Mouse (Mus musculus) gonadal fat pad, adult 2 months (tissue): ENCODE data around the gene Cdkn3. TPM values are rescaled to one million over a fixed set of nuclear protein-coding genes. Genes with fewer than 3 reads are reported as not detected.
"Not testable (repeated sequence)": the region's sequence is repeated elsewhere in the genome, so short reads cannot be mapped to it uniquely, and the experiment has no call there.

Source experiments
- DNase-seq: peaks from one replicate; pipeline ENCODE4 v3.0.0-alpha.2; 2012; ENCODE audit warnings: low read depth
- polyA plus RNA-seq: library from polyadenylated mRNA; depleted of rRNA; stranded (reverse); fragments of >200 nt; gene quantifications from 2 replicates; pipeline ENCODE4 v1.2.3, GENCODE M21; 2012; rRNA removed

The Cdkn3 gene
- polyA plus RNA-seq, 1 experiment: 1.3 TPM

DNA sequence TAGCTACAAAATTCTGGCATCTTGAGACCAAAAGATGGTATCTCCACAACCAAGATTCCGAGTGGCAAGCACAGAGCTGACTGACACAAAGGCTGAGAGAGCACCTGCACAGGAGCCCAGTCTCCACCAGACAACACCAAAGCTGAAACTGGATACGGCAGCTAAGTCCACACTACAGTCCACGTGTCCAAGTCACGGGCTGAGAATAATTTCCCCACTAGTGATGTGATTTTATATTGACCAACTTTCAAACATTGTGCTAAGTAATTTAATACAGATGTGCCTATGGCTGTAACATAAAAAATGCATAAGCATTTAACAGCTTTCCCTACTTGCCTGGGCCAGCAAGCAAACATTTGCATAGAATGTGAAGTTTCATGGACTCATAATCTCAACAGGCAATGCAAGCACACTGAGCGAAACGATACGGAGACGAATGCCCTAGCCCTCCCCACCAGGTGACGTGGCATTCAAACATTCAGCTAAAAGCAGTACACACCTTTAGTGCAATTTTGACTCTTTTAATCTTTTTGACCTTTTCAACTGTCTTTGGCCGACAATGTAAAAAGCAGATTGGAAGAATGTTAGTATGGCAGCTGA lies 23.1 kb downstream of the Cdkn3 start:
- DNase-seq: no peak

DNA sequence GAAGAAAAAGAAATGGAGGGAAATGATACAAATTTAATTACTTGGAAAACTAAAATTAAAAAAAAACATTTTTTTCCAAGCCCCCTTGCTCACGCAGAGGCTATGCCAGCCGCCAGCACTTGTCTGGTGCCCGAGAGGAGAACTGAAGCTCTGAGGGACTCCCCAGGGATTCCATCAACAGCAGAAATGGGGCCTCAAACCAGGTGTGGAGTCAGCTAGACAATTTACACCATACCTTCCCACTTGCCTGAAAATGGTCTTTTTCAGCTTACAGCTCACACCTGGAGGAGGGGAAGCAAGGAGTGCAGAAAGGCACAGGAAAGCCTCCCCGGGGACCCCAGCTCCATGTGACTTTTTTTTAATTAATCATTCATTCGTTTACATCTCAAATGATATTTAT lies 24.9 kb downstream of the Cdkn3 start:
- DNase-seq: no peak

DNA sequence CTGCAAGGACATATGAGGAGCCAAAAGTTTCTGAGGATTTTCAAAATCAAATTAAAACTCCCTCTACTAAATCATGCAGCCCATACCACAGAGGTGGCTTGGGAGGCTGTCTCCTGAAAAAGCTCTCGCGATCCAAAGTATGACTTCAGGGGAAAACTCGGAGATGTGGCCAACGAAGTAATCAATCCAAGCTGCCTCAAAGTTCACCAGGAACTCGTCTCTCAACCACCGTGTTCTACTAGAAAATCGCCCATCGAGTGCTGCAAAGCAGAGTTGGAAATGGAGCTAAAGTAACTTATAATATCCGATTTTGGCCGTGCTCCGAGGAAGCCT lies 27.1 kb downstream of the Cdkn3 start:
- DNase-seq: no peak

DNA sequence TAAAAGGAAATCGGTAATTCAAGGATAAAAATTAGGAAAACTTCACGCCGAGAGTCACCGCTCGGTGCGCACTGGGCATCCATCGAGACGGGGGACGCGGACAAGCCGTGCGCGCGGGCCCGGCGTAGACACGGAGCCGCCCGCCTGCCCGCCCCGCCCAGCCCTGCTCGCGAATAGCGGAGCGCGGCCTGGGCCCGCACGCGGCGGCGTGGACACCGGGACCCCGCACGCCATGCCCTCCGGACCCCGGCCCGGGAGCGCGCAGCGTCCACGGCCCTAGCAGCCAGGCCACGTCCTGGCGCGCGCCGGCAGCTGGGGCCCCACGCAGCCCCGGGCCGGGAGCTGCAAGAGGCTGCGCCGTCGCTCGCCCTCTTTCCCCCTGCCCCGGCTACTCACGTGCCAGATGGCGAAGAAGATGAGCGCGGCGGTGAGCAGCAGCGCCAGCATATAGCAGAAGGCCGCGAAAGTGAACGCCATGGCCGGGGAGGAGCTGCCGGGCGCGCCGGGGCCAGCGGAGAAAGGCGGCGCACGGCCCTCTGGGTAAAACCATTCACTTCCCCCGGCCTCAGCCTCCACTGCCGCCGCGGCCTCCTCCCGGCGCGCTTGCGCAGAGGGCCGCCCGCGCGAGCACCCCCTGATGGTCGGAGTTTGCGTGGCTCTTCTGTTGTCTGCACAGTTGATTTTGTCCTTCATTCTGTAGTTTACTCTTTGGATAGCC lies 27.6 kb downstream of the Cdkn3 start, which contains the start of gene Cnih1:
Cnih1 (minus strand) TSS at position 625 of the 718 bp plus-strand sequence.
- no peak for DNase-seq

DNA sequence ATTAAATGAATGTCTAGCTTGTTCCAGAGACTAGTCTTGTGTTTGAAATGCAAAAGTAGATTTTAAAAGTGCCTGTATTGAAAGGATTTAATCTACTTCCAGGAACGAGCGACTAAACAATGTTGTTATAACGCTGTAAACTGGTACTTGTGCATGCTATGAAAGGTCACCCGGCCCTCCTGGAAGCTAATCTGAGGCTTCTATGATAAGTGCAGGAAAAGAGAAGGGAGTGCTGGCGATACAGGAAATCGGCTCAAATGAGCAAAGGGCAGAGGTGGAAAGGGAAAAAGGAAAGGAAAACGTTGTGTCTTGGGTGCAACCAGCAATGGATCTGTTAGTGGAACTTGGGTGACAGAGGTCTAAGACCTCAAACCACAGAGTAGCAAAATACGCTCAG lies 28.2 kb downstream of the Cdkn3 start:
- DNase-seq: no peak

DNA sequence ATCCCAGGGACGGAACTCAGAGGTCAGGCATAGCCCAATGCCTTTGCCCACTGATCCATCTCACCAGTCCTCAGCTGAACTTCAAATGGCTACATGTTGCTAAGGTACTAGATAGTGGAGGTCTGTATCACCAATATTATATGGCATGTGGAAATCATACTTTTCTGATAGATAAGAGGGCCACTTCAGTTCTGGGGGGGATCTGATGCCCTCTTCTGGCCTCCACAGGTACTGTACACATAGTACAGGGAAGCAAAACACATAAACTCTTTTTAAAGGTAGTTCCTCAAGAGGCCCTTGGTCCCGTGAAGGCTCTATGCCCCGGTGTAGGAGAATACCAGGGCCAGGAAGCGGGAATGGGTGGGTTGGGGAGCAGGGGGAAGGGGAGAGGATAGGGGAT lies 30.0 kb downstream of the Cdkn3 start:
- no peak for DNase-seq

DNA sequence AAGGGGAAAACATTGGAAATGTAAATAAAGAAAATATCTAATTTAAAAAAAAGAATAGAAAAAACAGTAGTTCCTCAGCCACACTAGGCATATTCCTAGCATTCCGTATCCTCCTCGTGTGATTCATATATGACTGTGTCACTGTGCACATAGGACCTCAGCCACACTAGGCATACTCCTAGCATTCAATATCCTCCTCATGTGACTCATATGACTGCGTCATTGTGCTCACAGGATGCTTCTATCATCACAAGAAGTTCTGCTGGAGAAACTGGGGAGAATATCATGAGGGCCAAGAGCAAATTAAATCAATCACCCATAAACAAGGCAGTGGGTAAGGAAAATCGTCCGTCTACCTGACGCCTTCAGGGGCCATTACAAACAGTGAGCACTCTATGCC lies 30.4 kb downstream of the Cdkn3 start:
- DNase-seq: no peak

DNA sequence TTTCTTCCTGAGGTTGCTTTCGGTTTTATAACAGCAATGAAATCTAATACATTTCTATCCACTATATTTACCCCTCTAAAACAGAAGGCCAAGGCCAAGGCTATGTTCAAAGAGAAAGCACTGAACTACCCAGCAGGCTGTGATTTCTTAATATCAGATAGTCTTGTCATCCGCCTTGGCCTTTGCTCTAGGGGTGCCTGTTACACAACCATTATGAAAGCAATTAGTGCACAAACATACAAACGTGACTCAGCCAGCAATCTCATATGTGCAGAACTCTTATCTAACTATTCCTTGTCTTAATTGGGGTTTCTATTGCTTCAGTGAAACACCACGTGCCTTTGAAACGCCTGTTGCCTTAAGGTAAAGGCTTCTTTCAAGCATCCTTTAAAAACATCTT lies 33.8 kb downstream of the Cdkn3 start:
- no peak for DNase-seq

DNA sequence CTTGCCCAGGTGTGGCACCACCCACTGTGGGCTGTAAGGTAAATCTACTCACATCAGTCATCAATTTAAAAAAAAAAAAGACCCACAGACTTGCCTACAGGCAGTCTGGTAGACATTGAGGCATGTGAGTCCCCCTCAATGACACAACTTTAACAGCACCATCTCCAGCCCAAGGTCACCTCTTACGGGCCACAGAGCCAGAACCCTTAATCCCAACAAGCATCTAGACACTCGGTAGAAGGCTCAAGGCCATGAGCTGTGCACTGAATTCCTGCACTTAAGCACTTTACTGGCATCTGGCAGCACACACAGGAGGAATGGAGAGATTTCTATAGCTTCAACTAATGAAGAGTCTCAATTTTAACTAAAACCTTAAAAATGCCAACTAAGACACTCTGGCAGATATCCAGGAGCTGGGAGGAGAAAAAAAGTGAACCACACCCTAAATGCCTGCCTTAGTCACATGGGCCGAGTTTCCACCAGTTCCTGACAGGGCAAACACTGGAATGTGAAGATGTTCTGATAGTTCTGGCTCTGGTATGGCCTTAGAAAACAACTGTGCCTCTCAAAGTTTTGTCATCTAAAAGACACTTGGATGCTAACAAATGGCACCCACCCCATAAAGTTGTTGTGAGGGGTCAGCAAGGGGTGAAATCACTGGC lies 40.5 kb downstream of the Cdkn3 start:
- DNase-seq: no peak

DNA sequence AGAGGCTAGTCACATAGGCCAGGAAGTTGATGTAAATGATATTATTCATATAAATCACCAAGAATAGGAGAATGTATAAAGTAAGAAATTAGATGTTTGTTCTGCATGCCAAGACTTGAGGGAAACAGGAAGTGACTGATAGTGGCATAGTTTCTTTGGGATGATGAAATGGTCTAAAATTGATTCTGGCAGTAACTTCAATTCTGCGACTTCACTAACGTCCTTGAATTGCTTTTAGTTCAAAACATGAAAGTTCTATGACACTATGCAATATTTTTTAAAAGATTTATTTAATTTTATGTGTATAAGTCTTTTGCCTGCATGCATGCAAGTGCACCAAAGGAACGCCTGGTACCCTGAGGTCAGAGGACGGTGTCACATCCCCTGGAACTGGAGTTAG lies 42.9 kb downstream of the Cdkn3 start:
- DNase-seq: no peak

DNA sequence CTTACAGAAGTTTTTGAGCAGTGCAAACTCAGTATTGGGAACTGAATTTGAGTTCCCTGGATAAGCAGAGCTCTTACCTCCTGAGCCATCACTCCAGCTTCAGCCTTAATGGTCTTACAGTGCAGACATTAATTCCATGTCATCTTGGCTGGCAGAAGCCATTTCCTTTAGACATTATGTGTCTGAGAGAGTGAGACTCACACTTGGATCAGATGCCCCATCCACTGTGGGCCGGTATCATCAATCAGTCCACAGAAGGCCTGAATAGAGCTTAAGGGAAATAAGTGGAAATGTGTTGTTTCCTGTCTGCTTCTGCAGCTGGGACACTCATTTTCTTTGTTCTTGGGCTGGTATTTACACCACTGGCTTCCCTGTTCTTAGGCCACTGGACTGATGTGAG lies 43.5 kb downstream of the Cdkn3 start:
- no peak for DNase-seq

DNA sequence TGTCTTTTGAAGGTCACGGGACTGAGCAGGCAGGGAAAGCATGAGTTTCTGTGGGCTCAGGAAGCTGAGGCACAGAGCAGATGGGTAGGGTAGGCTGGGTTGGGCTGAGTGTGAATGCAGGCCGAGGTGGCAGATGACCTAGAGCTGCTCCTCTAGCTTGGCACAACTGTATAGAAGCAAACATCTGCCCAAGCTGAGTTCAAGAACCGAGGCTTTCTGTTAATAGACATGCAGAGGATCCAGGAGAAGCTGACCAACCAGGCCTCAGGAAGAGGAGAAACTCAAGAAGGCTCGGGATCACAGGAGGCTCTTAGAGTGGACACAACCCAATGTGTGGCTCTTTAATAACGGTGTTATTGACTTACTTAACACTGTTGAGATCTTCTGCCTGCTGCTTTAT lies 45.8 kb downstream of the Cdkn3 start:
- DNase-seq: no peak

DNA sequence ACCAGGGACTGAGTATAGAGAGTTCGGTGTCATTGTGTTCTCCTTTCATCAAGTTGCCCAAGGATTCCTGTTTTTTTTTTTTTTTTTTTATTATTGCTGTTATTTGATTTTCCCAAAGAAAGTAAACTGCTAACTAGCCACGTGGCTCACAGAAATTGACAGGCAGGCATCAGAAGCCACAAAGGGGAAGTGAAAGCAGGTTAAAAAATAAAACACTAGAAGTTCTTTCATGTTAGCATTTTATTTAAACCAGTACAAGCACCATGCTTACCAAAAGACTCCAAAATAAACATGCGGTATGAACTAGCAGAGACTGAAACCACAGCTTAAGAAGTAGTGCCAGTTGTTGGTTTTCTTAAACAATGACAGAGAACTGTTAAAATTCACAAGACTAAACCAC lies 47.6 kb downstream of the Cdkn3 start:
- no peak for DNase-seq

DNA sequence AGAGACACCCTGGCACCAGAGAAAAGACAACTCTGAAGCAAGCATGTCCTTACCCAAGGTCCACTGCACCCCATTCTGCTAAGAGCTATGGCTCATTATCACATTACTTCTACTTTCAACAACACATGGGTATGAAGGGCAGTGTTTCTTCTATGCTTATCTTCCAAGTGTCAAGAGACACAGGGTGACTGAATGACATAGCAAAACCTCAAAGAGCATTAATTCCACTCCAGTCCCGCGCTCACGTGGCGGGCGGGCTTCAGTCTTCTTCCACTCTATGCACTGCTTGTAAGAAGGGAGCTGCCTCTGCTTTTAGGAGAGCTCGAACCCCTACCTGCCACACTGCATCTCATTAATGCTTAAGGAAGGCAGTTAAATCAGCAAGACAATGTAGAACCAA lies 55.3 kb downstream of the Cdkn3 start:
- DNase-seq: no peak

DNA sequence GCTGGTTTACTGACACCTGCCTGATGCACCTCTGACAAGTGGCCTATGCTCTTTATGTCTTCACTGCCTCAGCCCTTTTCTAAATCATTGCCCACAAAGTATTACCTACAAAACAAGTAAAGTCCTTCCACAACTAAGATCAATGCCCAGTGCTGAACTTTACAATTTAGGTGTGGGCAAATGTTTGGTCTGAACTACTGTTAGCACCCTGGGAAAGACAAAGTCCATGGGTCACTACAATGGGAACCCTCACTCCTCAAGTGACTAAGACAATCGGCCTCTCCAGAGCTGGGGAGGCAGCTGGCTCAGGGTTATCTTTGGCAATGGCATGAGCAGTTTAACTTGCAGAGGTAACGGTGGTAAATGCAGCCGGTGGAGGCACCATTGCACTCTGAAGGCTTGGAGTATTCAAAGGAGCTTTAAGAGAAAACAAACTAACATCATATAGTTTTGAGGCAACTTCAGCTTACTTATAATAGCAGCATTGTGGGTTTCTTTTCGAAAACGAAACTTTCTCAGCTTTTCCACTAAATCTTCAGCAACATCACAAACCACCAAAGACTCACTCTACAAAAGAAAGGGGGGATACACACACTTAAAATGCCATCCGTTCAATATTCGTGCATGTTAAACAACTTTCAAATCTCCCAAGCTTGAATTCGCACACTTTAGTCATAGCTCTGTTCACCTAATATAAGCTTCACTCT lies 56.7 kb downstream of the Cdkn3 start:
- DNase-seq: no peak

DNA sequence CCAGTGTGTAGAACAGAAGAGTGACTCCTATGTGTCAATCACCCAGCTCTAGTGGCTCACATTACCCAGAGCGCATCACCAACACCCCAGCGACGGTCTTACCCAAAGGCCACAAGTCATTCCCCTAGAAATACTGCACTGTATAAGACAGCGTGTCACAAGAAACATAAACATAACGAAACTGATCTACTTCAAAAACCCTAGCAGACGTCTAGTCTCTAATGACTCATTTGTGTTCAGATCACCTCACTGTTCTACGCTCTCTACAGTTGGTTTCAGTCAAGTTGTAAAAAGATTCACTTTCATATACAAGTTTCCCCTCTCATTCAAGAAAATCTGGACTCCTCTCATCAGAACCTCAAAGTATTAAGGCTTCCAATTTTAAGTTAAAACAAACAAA lies 58.4 kb downstream of the Cdkn3 start:
- DNase-seq: no peak

DNA sequence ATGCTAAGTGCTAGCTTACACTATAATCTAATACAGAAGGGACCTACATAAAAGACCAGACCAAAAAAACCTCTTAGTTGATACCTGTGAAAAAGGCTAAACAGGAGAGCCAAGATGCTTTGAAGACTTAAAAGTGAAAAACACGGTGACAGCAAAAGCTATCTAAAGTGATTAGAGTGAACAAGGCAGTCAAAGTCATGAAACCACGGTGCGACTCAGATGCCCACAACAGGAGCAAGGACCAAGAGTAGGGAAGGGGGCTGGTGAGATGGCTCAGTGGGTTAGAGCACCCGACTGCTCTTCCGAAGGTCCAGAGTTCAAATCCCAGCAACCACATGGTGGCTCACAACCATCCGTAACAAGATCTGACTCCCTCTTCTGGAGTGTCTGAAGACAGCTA lies 59.6 kb downstream of the Cdkn3 start:
- DNase-seq: not testable (repeated sequence)

Other genes with a start within 250 kb of the Cdkn3 start
- 87.8 and 102 TPM in 2 replicates for gene Cnih1, start 27.9 kb downstream of the Cdkn3 start, polyA plus RNA-seq
- 17.3 and 19.8 TPM in 2 replicates for gene Gmfb, start 61.7 kb downstream of the Cdkn3 start, polyA plus RNA-seq
- 27.5 TPM in 2 replicates for gene Cgrrf1, start 71.6 kb downstream of the Cdkn3 start, polyA plus RNA-seq
- 10.6 and 11.0 TPM in 2 replicates for gene Samd4, start 122.3 kb downstream of the Cdkn3 start, polyA plus RNA-seq